In genomic region chr11:118298810-118299209, GRCm38 (mm10) we compare ENCODE assay signal across 19 mouse cellular contexts. TPM values are rescaled to one million over a fixed set of nuclear protein-coding genes. Genes with fewer than 3 reads are reported as not detected.
DNase-seq lines count a peak whose midpoint lies in the region; ATAC-seq and TF ChIP-seq lines count a peak whose summit lies in the region.
"Had no signal": no experiment of that assay in that cellular context is flagged by ENCODE, and none has a peak within 500 bp of the region (broad histone marks: within the 10 kb centered on the region; RNA-seq: fewer than 3 reads in every experiment).

No protein-coding gene starts in this region.

- 0 out of 4 replicates have a peak, but pooled peaks cover 0 to 2% of the 10 kb centered on the region in 2 experiments for H3K4me1 ChIP-seq in liver, embryonic 14.5 days (replicated peaks; ENCODE audit: control insufficient read depth in 2 of 2, insufficient read depth in 2 of 2, low read length in 1 of 2)
- no peaks in the 10 kb centered on the region for H3K4me1 ChIP-seq in stomach, postnatal 0 days (replicated peaks; ENCODE audit: control insufficient read depth, insufficient read depth)
- H3K4me1 ChIP-seq in forebrain, embryonic 15.5 days, result no peaks in the 10 kb centered on the region
- H3K4me1 ChIP-seq: hindbrain, embryonic 15.5 days; megakaryocyte, embryonic 14.5 days had no signal

- WGBS in liver, embryonic 14.5 days (ENCODE audit: insufficient replicate concordance), result 52% methylated on average over 2 of the region's 2 CpGs
- WGBS in stomach, postnatal 0 days, result 78% methylated on average over 2 of the region's 2 CpGs
- WGBS in forebrain, embryonic 15.5 days, result 89% methylated on average over 2 of the region's 2 CpGs

- no peak for TF ChIP-seq EP300 in liver, embryonic 14.5 days (IDR thresholded peaks at IDR 0.05; ENCODE audit: low read depth)
- no peak for TF ChIP-seq EP300 in stomach, postnatal 0 days (optimal IDR thresholded peaks at IDR 0.05)

- ATAC-seq in CD4-positive, CD25-positive, alpha-beta regulatory T cell, adult 4 months, result no peak
- ATAC-seq in liver, embryonic 14.5 days (ENCODE audit: insufficient read depth), result peak; percentile 58
- peak; percentile 61 for ATAC-seq in stomach, postnatal 0 days (ENCODE audit: low FRiP score, low TSS enrichment)
- ATAC-seq in forebrain, embryonic 15.5 days (replicated peaks), result no peak
- ATAC-seq: forebrain, postnatal 0 days had no signal

- no peaks in the 10 kb centered on the region for H3K9me3 ChIP-seq in liver, embryonic 14.5 days (ENCODE audit: control insufficient read depth, low read length)
- no peaks in the 10 kb centered on the region for H3K9me3 ChIP-seq in stomach, postnatal 0 days (ENCODE audit: control insufficient read depth, low read length)
- H3K9me3 ChIP-seq in forebrain, embryonic 15.5 days, result no peaks in the 10 kb centered on the region
- H3K9me3 ChIP-seq: hindbrain, embryonic 15.5 days had no signal

- no peaks in the 10 kb centered on the region for H3K27me3 ChIP-seq in liver, embryonic 14.5 days (ENCODE audit: control insufficient read depth, insufficient read depth, low read length)
- no peaks in the 10 kb centered on the region for H3K27me3 ChIP-seq in stomach, postnatal 0 days (ENCODE audit: control insufficient read depth, insufficient read depth, low read length)
- H3K27me3 ChIP-seq in forebrain, embryonic 15.5 days, result no peaks in the 10 kb centered on the region
- H3K27me3 ChIP-seq: hindbrain, embryonic 15.5 days had no signal

- no peak overlapping the region for H3K27ac ChIP-seq in liver, embryonic 14.5 days
- no peak overlapping the region for H3K27ac ChIP-seq in stomach, postnatal 0 days (replicated peaks)
- H3K27ac ChIP-seq in forebrain, embryonic 15.5 days (replicated peaks), result no peak overlapping the region
- H3K27ac ChIP-seq: hindbrain, embryonic 15.5 days had no signal

- H3K36me3 ChIP-seq in liver, embryonic 14.5 days (replicated peaks; ENCODE audit: control insufficient read depth, insufficient read depth, low read depth), result no peaks in the 10 kb centered on the region
- 0 out of 2 replicates have a peak, but pooled peaks cover 6% of the 10 kb centered on the region for H3K36me3 ChIP-seq in stomach, postnatal 0 days (ENCODE audit: control insufficient read depth, insufficient read depth, low read length)
- peaks cover 11% of the 10 kb centered on the region; the same call in 1 of the 2 replicates for H3K36me3 ChIP-seq in forebrain, embryonic 15.5 days

- H3K4me3 ChIP-seq in liver, embryonic 14.5 days (ENCODE audit: insufficient read depth in 1 of 2, low read depth in 2 of 2, low read length in 2 of 2), result no peak overlapping the region
- no peak overlapping the region for H3K4me3 ChIP-seq in stomach, postnatal 0 days (ENCODE audit: low read depth, low read length)
- H3K4me3 ChIP-seq in forebrain, embryonic 15.5 days, result no peak overlapping the region
- H3K4me3 ChIP-seq: hindbrain, embryonic 15.5 days; megakaryocyte, embryonic 14.5 days had no signal

- no peak for TF ChIP-seq CTCF in liver, embryonic 14.5 days (IDR thresholded peaks at IDR 0.05; ENCODE audit: low read depth)
- no peak for TF ChIP-seq CTCF in stomach, postnatal 0 days (IDR thresholded peaks at IDR 0.05; ENCODE audit: low read depth)

- DNase-seq in CD4-positive, CD25-positive, alpha-beta regulatory T cell, adult 2 months (ENCODE audit: low read depth, low spot score), result peak; percentile 21
- DNase-seq in lung, postnatal 10 days, result peak; percentile 32
- DNase-seq in lung, postnatal 25 days (ENCODE audit: low spot score), result no peak
- no peak for DNase-seq in liver, embryonic 14.5 days (ENCODE audit: low read depth in 3 of 3, low spot score in 3 of 3)
- DNase-seq in stomach, postnatal 0 days (ENCODE audit: low spot score), result peak; percentile 42
- DNase-seq in cerebellum, adult 11-12 months, result no peak
- DNase-seq: adrenal gland, postnatal 10 days; cerebellum, adult 2 months; forebrain, postnatal 0 days; gastrocnemius, postnatal 10 days; heart, postnatal 14 days; kidney, adult 8-10 months; retina, postnatal 1 day; thymus, postnatal 36 days had no signal

- H3K9ac ChIP-seq in liver, embryonic 14.5 days (replicated peaks), result no peak overlapping the region
- H3K9ac ChIP-seq in stomach, postnatal 0 days (ENCODE audit: low read length), result no peak overlapping the region
- H3K9ac ChIP-seq in forebrain, embryonic 15.5 days (replicated peaks), result no peak overlapping the region
- H3K9ac ChIP-seq: forebrain, postnatal 0 days; hindbrain, embryonic 15.5 days had no signal

- H3K4me2 ChIP-seq in liver, embryonic 14.5 days (ENCODE audit: low read depth), result no peak overlapping the region
- H3K4me2 ChIP-seq in stomach, postnatal 0 days (replicated peaks; ENCODE audit: low read depth), result no peak overlapping the region
- H3K4me2 ChIP-seq in forebrain, embryonic 15.5 days (replicated peaks), result no peak overlapping the region
- H3K4me2 ChIP-seq: hindbrain, embryonic 15.5 days had no signal

RNA-seq across cellular contexts. Expression of gene Usp36, which starts 8.8 kb away (rescaled TPM):
- polyA plus RNA-seq in CD4-positive, CD25-positive, alpha-beta regulatory T cell, adult 4 months (2017; shearing (Covaris generic)), result 10 to 100 TPM; 21.1 to 33.0 TPM
- polyA plus RNA-seq in liver, embryonic 14.5 days (2012; rRNA removed), result 5.1 and 5.3 TPM in 2 replicates
- 4.1 and 4.6 TPM in 2 replicates for polyA plus RNA-seq in liver, embryonic 14.5 days (2014; fragmentation: Nextera tagmentation; extraction: Ambion mirVana)
- polyA plus RNA-seq in stomach, postnatal 0 days (2015; fragmentation: Nextera tagmentation; extraction: Ambion mirVana), result 8.1 and 8.9 TPM in 2 replicates
- polyA plus RNA-seq in forebrain, embryonic 15.5 days (2015; fragmentation: Nextera tagmentation; extraction: Ambion mirVana), result 17.0 and 17.4 TPM in 2 replicates

RNA-seq across cellular contexts. Expression of gene Cep295nl, which starts 43.5 kb away (rescaled TPM):
- polyA plus RNA-seq in CD4-positive, CD25-positive, alpha-beta regulatory T cell, adult 4 months (2017; shearing (Covaris generic)), result under 1 TPM; 0.32 to 0.52 TPM
- polyA plus RNA-seq in liver, embryonic 14.5 days (2012; rRNA removed), result 0.04 TPM in 2 replicates
- polyA plus RNA-seq in liver, embryonic 14.5 days (2014; fragmentation: Nextera tagmentation; extraction: Ambion mirVana), result not detected in 2 replicates
- polyA plus RNA-seq in stomach, postnatal 0 days (2015; fragmentation: Nextera tagmentation; extraction: Ambion mirVana), result 0.51 and 0.53 TPM in 2 replicates
- 0.09 TPM in 1 of 2 replicates, not detected in the other for polyA plus RNA-seq in forebrain, embryonic 15.5 days (2015; fragmentation: Nextera tagmentation; extraction: Ambion mirVana)
- polyA plus RNA-seq: small intestine, adult 2 months had no signal

RNA-seq across cellular contexts. Expression of gene Cyth1, which starts 50.4 kb away (rescaled TPM):
- polyA plus RNA-seq in CD4-positive, CD25-positive, alpha-beta regulatory T cell, adult 4 months (2017; shearing (Covaris generic)), result 10 to 100 TPM; 34.7 to 59.5 TPM
- polyA plus RNA-seq in liver, embryonic 14.5 days (2012; rRNA removed), result 2.1 and 2.7 TPM in 2 replicates
- polyA plus RNA-seq in liver, embryonic 14.5 days (2014; fragmentation: Nextera tagmentation; extraction: Ambion mirVana), result 1.7 and 1.9 TPM in 2 replicates
- polyA plus RNA-seq in stomach, postnatal 0 days (2015; fragmentation: Nextera tagmentation; extraction: Ambion mirVana), result 13.1 and 13.3 TPM in 2 replicates
- 32.3 and 34.6 TPM in 2 replicates for polyA plus RNA-seq in forebrain, embryonic 15.5 days (2015; fragmentation: Nextera tagmentation; extraction: Ambion mirVana)

RNA-seq across cellular contexts. Expression of gene Timp2, which starts 56.7 kb away (rescaled TPM):
- 10 to 100 TPM in 1 of 2 experiments, 1 to 10 TPM in 1; 9.5 to 10.5 TPM for polyA plus RNA-seq in CD4-positive, CD25-positive, alpha-beta regulatory T cell, adult 4 months (2017; shearing (Covaris generic))
- 1.9 and 3.2 TPM in 2 replicates for polyA plus RNA-seq in liver, embryonic 14.5 days (2012; rRNA removed)
- polyA plus RNA-seq in liver, embryonic 14.5 days (2014; fragmentation: Nextera tagmentation; extraction: Ambion mirVana), result 4.6 and 5.7 TPM in 2 replicates
- 72.7 and 77.2 TPM in 2 replicates for polyA plus RNA-seq in stomach, postnatal 0 days (2015; fragmentation: Nextera tagmentation; extraction: Ambion mirVana)
- polyA plus RNA-seq in forebrain, embryonic 15.5 days (2015; fragmentation: Nextera tagmentation; extraction: Ambion mirVana), result 69.4 and 75.2 TPM in 2 replicates

Comparison
In these comparisons a context has a peak if more than half of its experiments do, and no peak if none do; other contexts are left out.
1. DNase-seq: peak in CD4-positive, CD25-positive, alpha-beta regulatory T cell, adult 2 months (single experiment), lung, postnatal 10 days (single experiment) and stomach, postnatal 0 days (single experiment); none in lung, postnatal 25 days (single experiment), liver, embryonic 14.5 days (0 of 3) and cerebellum, adult 11-12 months (single experiment).
2. ATAC-seq: peak in liver, embryonic 14.5 days (single experiment) and stomach, postnatal 0 days (single experiment); none in CD4-positive, CD25-positive, alpha-beta regulatory T cell, adult 4 months (single experiment) and forebrain, embryonic 15.5 days (single experiment).